Mouse (Mus musculus): ENCODE measurements around the gene Nav1. TPM values are rescaled to one million over a fixed set of nuclear protein-coding genes. Genes with fewer than 3 reads are reported as not detected.

The Nav1 gene
- total and polyA plus RNA-seq, 2 experiments from 2014 or later, result 39.9 to 90.0 TPM

DNA sequence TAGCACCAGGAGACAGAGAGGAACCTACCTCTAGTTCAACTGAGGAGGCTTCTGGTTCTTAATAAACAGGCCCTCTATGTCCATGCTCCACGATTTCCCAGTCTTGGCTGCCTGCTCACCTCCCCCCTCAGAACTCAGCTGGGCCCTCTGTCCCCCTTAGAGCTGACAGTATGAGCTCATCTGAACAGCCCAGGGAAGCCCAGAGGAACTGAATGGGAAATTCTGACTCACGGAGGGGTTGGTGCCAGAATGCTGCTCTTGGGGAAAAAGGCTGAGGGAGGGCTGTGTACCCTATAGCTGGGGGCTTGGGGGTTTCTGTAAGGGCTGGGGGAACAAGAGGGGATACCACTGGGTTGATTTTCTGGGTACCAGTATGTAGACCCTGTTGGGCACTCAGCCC is 70.8 kb downstream of the Nav1 start:
- no peak for ATAC-seq
- Histone ChIP-seq H3K4me2 (ENCODE audit: low read depth, low read length) (no peak overlapping the region), H3K4me1 (ENCODE audit: insufficient read depth, low read length) (0 out of 2 replicates have a peak, but pooled peaks cover 5% of the 10 kb centered on the region), H3K36me3 (ENCODE audit: insufficient read depth, low read length) (peaks cover 16% of the 10 kb centered on the region; the same call in 1 of the 2 replicates), H3K27me3 (ENCODE audit: insufficient read depth, low read length) (no peaks in the 10 kb centered on the region), H3K9me3 (ENCODE audit: low read length) (no peaks in the 10 kb centered on the region), H3K27ac (no peak overlapping the region), H3K9ac (replicated peaks; ENCODE audit: low read length) (no peak overlapping the region), H3K4me3 (ENCODE audit: low read length) (no peak overlapping the region)
- WGBS, result 33% methylated on average over 2 of the region's 2 CpGs
- TF ChIP-seq CTCF (IDR thresholded peaks at IDR 0.05; ENCODE audit: low read depth), result no peak
- no peak for DNase-seq (ENCODE audit: low spot score)

- H3K4me3 ChIP-seq (ENCODE audit: low read length), result no peak overlapping the region
- no peak overlapping the region for H3K9ac ChIP-seq (replicated peaks; ENCODE audit: low read length)
- no peak for ATAC-seq
- H3K4me2 ChIP-seq (ENCODE audit: low read depth, low read length), result no peak overlapping the region
- H3K9me3 ChIP-seq (ENCODE audit: low read length), result no peaks in the 10 kb centered on the region
- WGBS, result 42% methylated on average over 4 of the region's 4 CpGs
- no peaks in the 10 kb centered on the region for H3K27me3 ChIP-seq (ENCODE audit: insufficient read depth, low read length)
- H3K27ac ChIP-seq, result no peak overlapping the region
- no peak for DNase-seq (ENCODE audit: low spot score)
- 0 out of 2 replicates have a peak, but pooled peaks cover 5% of the 10 kb centered on the region for H3K4me1 ChIP-seq (ENCODE audit: insufficient read depth, low read length)
- H3K36me3 ChIP-seq (ENCODE audit: insufficient read depth, low read length), result peaks cover 16% of the 10 kb centered on the region; the same call in 1 of the 2 replicates
- TF ChIP-seq CTCF (IDR thresholded peaks at IDR 0.05; ENCODE audit: low read depth), result no peak
These were observed 71.8 kb downstream of the Nav1 start for GRCm38 (mm10) chr1:135535256-135535655.

- ATAC-seq (no peak), DNase-seq (ENCODE audit: low spot score) (no peak)
- no peak for TF ChIP-seq CTCF (IDR thresholded peaks at IDR 0.05; ENCODE audit: low read depth)
- Histone ChIP-seq H3K9me3 (ENCODE audit: low read length) (no peaks in the 10 kb centered on the region), H3K9ac (replicated peaks; ENCODE audit: low read length) (no peak overlapping the region), H3K36me3 (ENCODE audit: insufficient read depth, low read length) (peaks cover 16% of the 10 kb centered on the region; the same call in 1 of the 2 replicates), H3K27ac (no peak overlapping the region), H3K4me3 (ENCODE audit: low read length) (no peak overlapping the region), H3K4me2 (ENCODE audit: low read depth, low read length) (no peak overlapping the region), H3K4me1 (ENCODE audit: insufficient read depth, low read length) (0 out of 2 replicates have a peak, but pooled peaks cover 5% of the 10 kb centered on the region), H3K27me3 (ENCODE audit: insufficient read depth, low read length) (no peaks in the 10 kb centered on the region)
- 46% methylated on average over 4 of the region's 4 CpGs for WGBS
These were observed 72.3 kb downstream of the Nav1 start for GRCm38 (mm10) chr1:135534782-135535181.

GRCm38 (mm10) chr1:135534070-135534469 is 73.0 kb downstream of the Nav1 start:
- no peak for DNase-seq (ENCODE audit: low spot score)
- H3K27ac ChIP-seq, result no peak overlapping the region
- no peak for ATAC-seq
- 0 out of 2 replicates have a peak, but pooled peaks cover 5% of the 10 kb centered on the region for H3K4me1 ChIP-seq (ENCODE audit: insufficient read depth, low read length)
- H3K9me3 ChIP-seq (ENCODE audit: low read length), result no peaks in the 10 kb centered on the region
- no peak overlapping the region for H3K4me2 ChIP-seq (ENCODE audit: low read depth, low read length)
- H3K27me3 ChIP-seq (ENCODE audit: insufficient read depth, low read length), result no peaks in the 10 kb centered on the region
- peaks cover 20% of the 10 kb centered on the region for H3K36me3 ChIP-seq (ENCODE audit: insufficient read depth, low read length)
- no peak overlapping the region for H3K4me3 ChIP-seq (ENCODE audit: low read length)
- TF ChIP-seq CTCF (IDR thresholded peaks at IDR 0.05; ENCODE audit: low read depth), result no peak
- H3K9ac ChIP-seq (replicated peaks; ENCODE audit: low read length), result 0 out of 2 replicates have a peak overlapping the region, but pooled peaks have one; percentile 17
- WGBS, result 86% methylated on average over 4 of the region's 4 CpGs

DNA sequence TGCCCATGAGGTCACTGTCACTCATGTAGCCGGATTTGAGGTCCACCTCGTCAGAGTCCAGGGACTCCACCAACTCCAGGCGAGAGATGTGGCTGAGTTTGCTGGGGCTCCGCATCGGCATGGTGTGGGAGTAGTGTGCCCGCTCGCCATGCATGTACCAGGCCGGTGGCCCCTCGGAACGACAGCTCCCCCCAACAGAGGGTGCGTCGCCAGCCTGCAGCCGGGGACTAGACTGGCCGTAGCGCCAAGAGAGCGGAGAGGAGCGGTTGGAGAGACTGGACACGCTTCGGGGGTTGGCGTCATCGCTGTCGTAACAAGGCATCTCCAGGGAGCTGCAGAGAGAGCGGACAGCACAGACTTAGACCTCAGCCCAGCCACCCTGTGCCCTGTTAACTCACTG is 74.7 kb downstream of the Nav1 start:
- TF ChIP-seq CTCF (IDR thresholded peaks at IDR 0.05; ENCODE audit: low read depth), result no peak
- Histone ChIP-seq H3K36me3 (ENCODE audit: insufficient read depth, low read length) (peaks cover 28% of the 10 kb centered on the region), H3K9me3 (ENCODE audit: low read length) (no peaks in the 10 kb centered on the region), H3K9ac (replicated peaks; ENCODE audit: low read length) (no peak overlapping the region), H3K4me2 (ENCODE audit: low read depth, low read length) (no peak overlapping the region), H3K27ac (no peak overlapping the region), H3K4me1 (ENCODE audit: insufficient read depth, low read length) (no peaks in the 10 kb centered on the region), H3K4me3 (ENCODE audit: low read length) (no peak overlapping the region), H3K27me3 (ENCODE audit: insufficient read depth, low read length) (no peaks in the 10 kb centered on the region)
- WGBS, result 84% methylated on average over 23 of the region's 23 CpGs
- DNase-seq (ENCODE audit: low spot score), result no peak
- no peak for ATAC-seq

- Histone ChIP-seq H3K36me3 (ENCODE audit: insufficient read depth, low read length) (peaks cover 27% of the 10 kb centered on the region), H3K27me3 (ENCODE audit: insufficient read depth, low read length) (no peaks in the 10 kb centered on the region), H3K4me3 (ENCODE audit: low read length) (no peak overlapping the region), H3K9ac (replicated peaks; ENCODE audit: low read length) (no peak overlapping the region), H3K4me2 (ENCODE audit: low read depth, low read length) (no peak overlapping the region), H3K9me3 (ENCODE audit: low read length) (no peaks in the 10 kb centered on the region), H3K27ac (no peak overlapping the region), H3K4me1 (ENCODE audit: insufficient read depth, low read length) (no peaks in the 10 kb centered on the region)
- 88% methylated on average over 6 of the region's 6 CpGs for WGBS
- TF ChIP-seq CTCF (IDR thresholded peaks at IDR 0.05; ENCODE audit: low read depth), result no peak
- no peak for DNase-seq (ENCODE audit: low spot score)
- no peak for ATAC-seq
These were observed 75.1 kb downstream of the Nav1 start for GRCm38 (mm10) chr1:135531981-135532380.

- H3K27me3 ChIP-seq (ENCODE audit: insufficient read depth, low read length), result no peaks in the 10 kb centered on the region
- WGBS, result 36% methylated on average over 10 of the region's 10 CpGs
- no peak overlapping the region for H3K4me2 ChIP-seq (ENCODE audit: low read depth, low read length)
- no peaks in the 10 kb centered on the region for H3K4me1 ChIP-seq (ENCODE audit: insufficient read depth, low read length)
- peaks cover 24% of the 10 kb centered on the region for H3K36me3 ChIP-seq (ENCODE audit: insufficient read depth, low read length)
- no peak overlapping the region for H3K27ac ChIP-seq
- H3K9me3 ChIP-seq (ENCODE audit: low read length), result no peaks in the 10 kb centered on the region
- ATAC-seq (peak; percentile 82), DNase-seq (ENCODE audit: low spot score) (peak; percentile 52)
- no peak overlapping the region for H3K4me3 ChIP-seq (ENCODE audit: low read length)
- TF ChIP-seq CTCF (IDR thresholded peaks at IDR 0.05; ENCODE audit: low read depth), result no peak
- no peak overlapping the region for H3K9ac ChIP-seq (replicated peaks; ENCODE audit: low read length)
These were observed 76.0 kb downstream of the Nav1 start for GRCm38 (mm10) chr1:135531081-135531480.
